Mouse (Mus musculus): ENCODE data around the gene Aph1c.

GRCm38 (mm10) chr9:66850966-66851365 lies 16.4 kb upstream of the Aph1c start:
- TF ChIP-seq CTCF (IDR thresholded peaks at IDR 0.05; ENCODE audit: extremely low read depth, insufficient read depth, insufficient read length, insufficient replicate concordance) (no peak), POLR2A (IDR thresholded peaks at IDR 0.05; ENCODE audit: low read depth, low read length) (no peak)

Data from spleen, adult 2 months (tissue).